Comparison of ENCODE assay signal across 22 mouse cellular contexts in genomic region chr3:92033203-92033602, GRCm38 (mm10). TPM values are rescaled to one million over a fixed set of nuclear protein-coding genes. Genes with fewer than 3 reads are reported as not detected.
"Had no signal": no experiment of that assay in that cellular context is flagged by ENCODE, and none has a peak within 500 bp of the region (broad histone marks: within the 10 kb centered on the region; RNA-seq: fewer than 3 reads in every experiment).

No protein-coding gene starts in this region.

- H3K4me2 ChIP-seq: liver, embryonic 13.5 days; lung, embryonic 15.5 days; midbrain, embryonic 11.5 days; midbrain, embryonic 15.5 days; neural tube, embryonic 12.5 days had no signal

- DNase-seq: kidney, adult 8-10 months; kidney, postnatal 25 days; liver; liver, embryonic 13.5 days; liver, postnatal 0 days; lung, postnatal 4 days; thymus, adult 2 months; thymus, postnatal 25 days had no signal

- H3K36me3 ChIP-seq: liver, embryonic 13.5 days; lung, embryonic 15.5 days; midbrain, embryonic 15.5 days; neural tube, embryonic 12.5 days had no signal

- H3K4me3 ChIP-seq: left cerebral cortex, adult 2 months; liver, embryonic 13.5 days; lung, embryonic 15.5 days; midbrain, embryonic 15.5 days; neural tube, embryonic 12.5 days had no signal

- H3K9ac ChIP-seq: liver, embryonic 13.5 days; liver, postnatal 0 days; lung, embryonic 15.5 days; midbrain, embryonic 15.5 days; neural tube, embryonic 12.5 days had no signal

- H3K4me1 ChIP-seq: liver, embryonic 13.5 days; lung, embryonic 15.5 days; midbrain, embryonic 15.5 days; neural tube, embryonic 12.5 days had no signal

- H3K27ac ChIP-seq: left cerebral cortex, adult 2 months; liver, embryonic 13.5 days; lung, embryonic 15.5 days; midbrain, embryonic 15.5 days; neural tube, embryonic 12.5 days had no signal

- ATAC-seq: liver, postnatal 0 days; midbrain, embryonic 15.5 days had no signal

- H3K9me3 ChIP-seq: liver, embryonic 13.5 days; lung, embryonic 15.5 days; midbrain, embryonic 15.5 days; neural tube, embryonic 12.5 days had no signal

- H3K27me3 ChIP-seq: liver, embryonic 13.5 days; lung, embryonic 15.5 days; midbrain, embryonic 15.5 days; neural tube, embryonic 12.5 days had no signal

RNA-seq across cellular contexts. Expression of gene Pglyrp3, which starts 18.8 kb away (rescaled TPM):
- total RNA-seq: layer of hippocampus, postnatal 25 days; left cerebral cortex, adult 2 months; left cerebral cortex, postnatal 14 days; megakaryocyte, adult 5-6 weeks; monocyte, adult 5-6 weeks; neutrophil, adult 5-6 weeks had no signal
- polyA plus RNA-seq: kidney, embryonic 16.5 days; limb, embryonic 11.5 days; liver, embryonic 13.5 days; liver, postnatal 0 days; lung, embryonic 15.5 days; midbrain, embryonic 11.5 days; midbrain, embryonic 15.5 days; neural tube, embryonic 12.5 days; urinary bladder, adult 2 months had no signal

RNA-seq across cellular contexts. Expression of gene Lor, which starts 49.7 kb away (rescaled TPM):
- total RNA-seq: megakaryocyte, adult 5-6 weeks; monocyte, adult 5-6 weeks; neutrophil, adult 5-6 weeks had no signal
- polyA plus RNA-seq: testis, adult 2 months had no signal
